Comparison of ENCODE assay signal across 8 mouse cellular contexts in the genomic region with DNA sequence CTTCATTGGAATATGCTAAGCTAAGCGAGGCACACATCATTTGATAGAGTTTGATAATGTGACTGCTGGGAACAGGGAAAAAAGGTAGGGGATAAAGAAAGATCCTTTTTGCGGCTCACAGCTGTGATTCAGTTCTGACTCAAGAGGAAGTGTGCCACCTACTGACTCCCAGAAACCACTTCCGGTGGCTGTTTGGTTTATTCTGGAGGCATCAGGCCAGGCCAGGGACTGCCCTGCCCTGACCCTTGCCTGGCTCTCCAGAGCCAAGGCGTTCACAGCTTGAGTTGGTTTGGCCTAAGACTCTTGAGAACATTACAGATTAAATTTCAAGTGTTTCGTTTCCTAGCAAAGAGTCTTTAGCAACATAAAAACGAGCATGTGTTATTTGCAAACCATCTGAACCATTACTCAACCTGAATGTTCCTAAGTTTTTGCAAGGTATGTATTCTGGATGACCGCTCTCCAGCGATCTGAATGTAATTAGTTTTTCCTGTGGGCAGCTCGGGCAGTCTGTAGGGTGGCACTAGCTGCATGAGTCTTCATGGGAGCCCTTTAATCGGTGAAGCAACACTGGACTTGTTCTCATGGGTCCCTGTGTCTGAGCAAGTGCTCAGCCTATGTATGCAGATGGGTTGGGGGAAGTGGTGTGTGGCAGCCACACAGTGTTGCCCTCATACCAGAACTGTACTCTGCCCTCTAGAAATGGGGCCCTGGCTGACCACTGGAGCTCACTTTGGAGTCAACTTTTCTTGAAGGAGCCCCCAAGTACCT. TPM values are rescaled to one million over a fixed set of nuclear protein-coding genes. Genes with fewer than 3 reads are reported as not detected.
DNase-seq lines count a peak whose midpoint lies in the region; ATAC-seq lines count a peak whose summit lies in the region.

No protein-coding gene starts in this region.

- DNase-seq in right cerebral cortex, adult 18-20 months, result peak; percentile 31
- DNase-seq in right cerebral cortex, postnatal 4 days, result no peak
- DNase-seq in adrenal gland, adult 8-10 months, result peak; percentile 75
- peak; percentile 75 for DNase-seq in heart, adult 8-10 months (ENCODE audit: low spot score)
- peak; percentile 59 to 60 for DNase-seq in kidney, postnatal 36 days
- DNase-seq in natural killer cell, adult 2 months (ENCODE audit: low spot score in 2 of 2), result peak; percentile 55 to 61
- no peak for DNase-seq in cerebellum, postnatal 36 days

- ATAC-seq in erythroid progenitor cell, adult 5-6 weeks (replicated peaks; ENCODE audit: low FRiP score, poor library complexity, severe bottlenecking), result no peak

RNA-seq across cellular contexts. Expression of a gene that starts 57.9 kb away (rescaled TPM):
- 100 to 1,000 TPM; 106 to 200 (median 117) TPM for total RNA-seq in adrenal gland, adult 8-10 months (2022)
- total RNA-seq in heart, adult 8-10 months (2022), result 10 to 100 TPM; 25.2 to 40.2 (median 31.2) TPM
- total RNA-seq in erythroid progenitor cell, adult 5-6 weeks (2015; ENCODE audit: low replicate concordance), result 94.1 and 150 TPM in 2 replicates
- 148 and 176 TPM in 2 replicates for total RNA-seq in erythroid progenitor cell, adult 5-6 weeks (2017; ENCODE audit: low replicate concordance)

Comparison
In these comparisons a context has a peak if more than half of its experiments do, and no peak if none do; other contexts are left out.
1. DNase-seq: peak in right cerebral cortex, adult 18-20 months (single experiment), adrenal gland, adult 8-10 months (single experiment), heart, adult 8-10 months (single experiment), kidney, postnatal 36 days (2 of 2) and natural killer cell, adult 2 months (2 of 2); none in right cerebral cortex, postnatal 4 days (single experiment) and cerebellum, postnatal 36 days (0 of 2).